Mouse (Mus musculus) limb, embryonic 14.5 days (tissue): ENCODE results near the gene Fam3b. TPM values are rescaled to one million over a fixed set of nuclear protein-coding genes. Genes with fewer than 3 reads are reported as not detected.

Source experiments
- ATAC-seq: fragments of 200-750 bp; cut with Nextera tagmentation; 2 replicates; pipeline ENCODE4 v1.8.0; 2017; ENCODE audit warnings: low read depth, moderate number of reproducible peaks, moderate TSS enrichment; ENCODE audit not compliant: low FRiP score
- DNase-seq: peaks from one replicate; pipeline ENCODE4 v3.0.0-alpha.2; 2015; ENCODE audit warnings: low spot score
- H3K27ac ChIP-seq: fragments of 300-500 bp; sonication (generic); replicated peaks from 2 replicates; pipeline ENCODE4 v1.5.1; 2014; ENCODE audit warnings: low read depth, mild to moderate bottlenecking, low read length, moderate library complexity, mixed read lengths
- H3K27me3 ChIP-seq: fragments of 300-500 bp; sonication (generic); 2 replicates; pipeline ENCODE4 v1.6.1; 2014; ENCODE audit warnings: low read length, mixed read lengths; ENCODE audit not compliant: control insufficient read depth, insufficient read depth
- H3K36me3 ChIP-seq: fragments of 300-500 bp; sonication (generic); 2 replicates; pipeline ENCODE4 v1.6.1; 2014; ENCODE audit warnings: mild to moderate bottlenecking, low read length, moderate library complexity, mixed read lengths; ENCODE audit not compliant: control insufficient read depth, insufficient read depth
- H3K4me1 ChIP-seq: fragments of 300-500 bp; sonication (generic); 2 replicates; pipeline ENCODE4 v1.6.1; 2014; ENCODE audit warnings: antibody characterized with exemption, low read length, mixed read lengths; ENCODE audit not compliant: control insufficient read depth, insufficient read depth
- H3K4me2 ChIP-seq: fragments of 300-500 bp; sonication (generic); replicated peaks from 2 replicates; pipeline ENCODE4 v1.6.1; 2014; ENCODE audit warnings: low read depth, mild to moderate bottlenecking, low read length, moderate library complexity; ENCODE audit not compliant: severe bottlenecking
- H3K4me3 ChIP-seq: fragments of 300-500 bp; sonication (generic); replicated peaks from 2 replicates; pipeline ENCODE4 v1.5.1; 2014; ENCODE audit warnings: low read length
- H3K9ac ChIP-seq: fragments of 300-500 bp; sonication (generic); 2 replicates; pipeline ENCODE4 v1.6.1; 2014; ENCODE audit warnings: mild to moderate bottlenecking, low read depth, low read length, moderate library complexity; ENCODE audit not compliant: severe bottlenecking
- H3K9me3 ChIP-seq: fragments of 300-500 bp; sonication (generic); 2 replicates; pipeline ENCODE4 v1.6.1; 2016; ENCODE audit warnings: low read length; ENCODE audit not compliant: control insufficient read depth
- POLR2A ChIP-seq: fragments of 200-500 bp; IDR thresholded peaks from 2 replicates; pipeline ENCODE4 v1.8.0; 2012; ENCODE audit warnings: inconsistent platforms, mild to moderate bottlenecking, moderate library complexity, borderline replicate concordance; ENCODE audit not compliant: insufficient read depth, insufficient read length; ENCODE audit errors: extremely low read depth
- WGBS: fragments of 180-500 bp; shearing (Covaris S2); extraction: QIAGEN DNeasy Blood & Tissue Kit; methylation state at CpG from one replicate; pipeline ENCODE4 v1.1.7; 2014; 5-methylcytosine and 5-hydroxymethylcytosine counted together
- polyA plus RNA-seq, 2 experiments: library from polyadenylated mRNA; depleted of rRNA in 1 of 2; stranded (reverse) in 1 of 2; unstranded in 1 of 2; fragments of >200 nt; fragmentation: Nextera tagmentation in 1 of 2; extraction: Ambion mirVana in 1 of 2; gene quantifications; 2 replicates each; pipeline versions ENCODE4 v1.2.1 to v1.2.3; 2012 to 2014

The Fam3b gene
- polyA plus RNA-seq, 2 experiments = not detected

DNA sequence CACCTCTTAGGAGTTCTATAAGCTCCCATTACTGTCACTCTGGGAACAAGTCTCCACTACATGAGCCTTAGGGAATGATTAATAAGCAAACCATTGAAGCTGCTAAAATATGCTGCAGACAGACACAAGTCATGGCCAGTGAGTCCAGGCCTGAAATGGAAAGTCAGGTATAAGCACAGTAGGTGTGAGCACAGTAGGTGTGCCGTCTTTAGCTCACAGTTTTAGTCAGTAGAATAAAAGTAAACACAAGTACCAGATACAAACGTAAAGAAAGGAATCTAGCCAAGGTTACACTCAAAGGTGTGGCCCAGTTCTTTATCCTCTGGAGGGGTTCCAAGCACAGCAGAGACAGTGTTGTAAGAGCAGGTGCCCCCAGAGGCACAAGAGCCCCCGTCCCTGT is 47.1 kb downstream of the Fam3b start:
- DNase-seq = no peak
- Histone ChIP-seq H3K27me3 (no peaks in the 10 kb centered on the region), H3K27ac (no peak overlapping the region), H3K4me3 (no peak overlapping the region), H3K36me3 (no peaks in the 10 kb centered on the region), H3K9ac (no peak overlapping the region), H3K4me1 (0 out of 2 replicates have a peak, but pooled peaks cover 5% of the 10 kb centered on the region), H3K4me2 (no peak overlapping the region), H3K9me3 (no peaks in the 10 kb centered on the region)
- ATAC-seq = no peak
- no peak for TF ChIP-seq POLR2A
- WGBS = 76% methylated on average over 3 of the region's 3 CpGs

- Histone ChIP-seq H3K36me3 (no peaks in the 10 kb centered on the region), H3K27me3 (no peaks in the 10 kb centered on the region), H3K9ac (no peak overlapping the region), H3K4me2 (no peak overlapping the region), H3K4me3 (no peak overlapping the region), H3K27ac (no peak overlapping the region), H3K9me3 (no peaks in the 10 kb centered on the region), H3K4me1 (0 out of 2 replicates have a peak, but pooled peaks cover 6% of the 10 kb centered on the region)
- no peak; the same call in 1 of the 2 replicates for ATAC-seq
- TF ChIP-seq POLR2A = no peak
- peak; percentile 16 for DNase-seq
- 45% methylated on average over 4 of the region's 4 CpGs for WGBS
Measured at GRCm38 (mm10) chr16:97466182-97466957, 48.2 kb downstream of the Fam3b start.

- Histone ChIP-seq H3K27ac (no peak within 1 kb of the TSS), H3K9ac (no peak within 1 kb of the TSS), H3K27me3 (no peaks in the 10 kb centered on the region), H3K4me1 (0 out of 2 replicates have a peak, but pooled peaks cover 6% of the 10 kb centered on the region), H3K4me2 (no peak within 1 kb of the TSS), H3K36me3 (no peaks in the 10 kb centered on the region), H3K9me3 (no peaks in the 10 kb centered on the region), H3K4me3 (no peak within 1 kb of the TSS)
- peak; percentile 71; the same call in 1 of the 2 replicates for ATAC-seq
- 26% methylated on average over 4 of the region's 4 CpGs for whole genome bisulfite sequencing
- no peak for TF ChIP-seq POLR2A
- peak; percentile 15 for DNase-seq
Measured at GRCm38 (mm10) chr16:97462481-97463181, 52.0 kb downstream of the Fam3b start, which contains the start of gene Mx1. Mx1 (minus strand) TSS chr16:97462907.

DNA sequence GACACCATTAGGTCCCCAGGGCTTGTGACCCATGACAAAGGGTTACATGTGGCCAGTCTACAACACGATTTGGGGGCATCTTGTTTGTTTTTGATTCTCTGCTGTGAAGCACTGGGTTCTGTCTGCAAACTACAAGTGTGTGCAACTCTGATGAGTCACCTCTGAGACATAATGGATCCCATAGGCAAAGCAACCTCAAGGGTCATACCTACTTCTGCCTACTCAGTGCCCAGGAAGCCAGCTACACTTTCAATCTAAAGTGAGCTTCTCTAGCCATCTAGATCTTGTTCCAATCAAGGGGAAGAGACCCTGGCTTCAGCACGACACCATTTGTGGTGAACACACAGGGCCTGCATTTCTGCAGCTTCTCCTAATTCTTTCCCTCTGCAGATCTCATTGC is 53.3 kb downstream of the Fam3b start:
- 65% methylated on average over 2 of the region's 2 CpGs for WGBS
- no peak for TF ChIP-seq POLR2A

DNA sequence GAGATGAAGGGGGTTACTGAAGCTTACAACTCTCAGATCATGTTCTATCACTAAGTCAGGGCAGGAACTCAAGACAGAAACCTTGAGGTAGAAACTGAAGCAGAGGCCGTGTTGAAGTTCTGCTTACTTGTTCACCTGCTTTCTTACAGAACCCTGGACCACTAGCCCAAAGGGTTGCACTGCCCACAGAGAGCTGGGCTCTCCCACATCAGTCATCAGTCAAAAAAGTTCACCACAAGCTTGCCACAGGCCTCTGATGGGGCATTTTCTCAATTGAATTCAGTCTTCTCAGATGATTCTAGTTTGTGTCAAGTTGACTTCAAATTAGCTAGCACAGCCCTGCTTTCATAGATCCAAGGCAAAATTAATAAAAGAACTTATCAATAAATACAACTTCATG is 54.8 kb downstream of the Fam3b start:
- H3K36me3 ChIP-seq = no peaks in the 10 kb centered on the region
- H3K4me1 ChIP-seq = 0 out of 2 replicates have a peak, but pooled peaks cover 6% of the 10 kb centered on the region
- DNase-seq (no peak), ATAC-seq (no peak)
- no peak overlapping the region for H3K27ac ChIP-seq
- H3K4me2 ChIP-seq = no peak overlapping the region
- no peak overlapping the region for H3K9ac ChIP-seq
- TF ChIP-seq POLR2A = no peak
- H3K4me3 ChIP-seq = no peak overlapping the region
- 77% methylated on average over 1 of the region's 1 CpGs for WGBS
- no peaks in the 10 kb centered on the region for H3K27me3 ChIP-seq
- no peaks in the 10 kb centered on the region for H3K9me3 ChIP-seq

More for the DNA sequence above, 53.3 kb downstream of the Fam3b start:
- no peaks in the 10 kb centered on the region for H3K36me3 ChIP-seq
- H3K9ac ChIP-seq = no peak overlapping the region
- H3K27ac ChIP-seq = no peak overlapping the region
- DNase-seq (no peak), ATAC-seq (no peak)
- 0 out of 2 replicates have a peak, but pooled peaks cover 6% of the 10 kb centered on the region for H3K4me1 ChIP-seq
- no peaks in the 10 kb centered on the region for H3K9me3 ChIP-seq
- no peak overlapping the region for H3K4me2 ChIP-seq
- no peak overlapping the region for H3K4me3 ChIP-seq
- H3K27me3 ChIP-seq = no peaks in the 10 kb centered on the region
